9 mouse cellular contexts compared by ENCODE assay signal in genomic region chr12:3537616-3538015, GRCm38 (mm10). TPM values are rescaled to one million over a fixed set of nuclear protein-coding genes. Genes with fewer than 3 reads are reported as not detected.
A peak's percentile ranks its signal among the peaks of the same experiment; 100 is the strongest.
DNase-seq lines count a peak whose midpoint lies in the region; ATAC-seq lines count a peak whose summit lies in the region.
"Had no signal": no experiment of that assay in that cellular context is flagged by ENCODE, and none has a peak within 500 bp of the region (broad histone marks: within the 10 kb centered on the region; RNA-seq: fewer than 3 reads in every experiment).

No protein-coding gene starts in this region.

- no peaks in the 10 kb centered on the region for H3K9me3 ChIP-seq in hindbrain, embryonic 14.5 days (ENCODE audit: control insufficient read depth, low read length)
- no peaks in the 10 kb centered on the region for H3K9me3 ChIP-seq in hindbrain, embryonic 12.5 days (replicated peaks)
- peaks cover 5% of the 10 kb centered on the region; the same call in 1 of the 2 replicates for H3K9me3 ChIP-seq in embryonic facial prominence, embryonic 13.5 days

- no peaks in the 10 kb centered on the region for H3K36me3 ChIP-seq in hindbrain, embryonic 14.5 days (replicated peaks; ENCODE audit: control insufficient read depth, insufficient read depth)
- H3K36me3 ChIP-seq in hindbrain, embryonic 12.5 days = no peaks in the 10 kb centered on the region
- H3K36me3 ChIP-seq in embryonic facial prominence, embryonic 13.5 days = no peaks in the 10 kb centered on the region

- H3K27ac ChIP-seq in hindbrain, embryonic 14.5 days = no peak overlapping the region
- no peak overlapping the region for H3K27ac ChIP-seq in hindbrain, embryonic 12.5 days
- H3K27ac ChIP-seq in embryonic facial prominence, embryonic 13.5 days = peak overlapping the region; percentile 70

- H3K27me3 ChIP-seq in hindbrain, embryonic 14.5 days (ENCODE audit: control insufficient read depth, insufficient read depth, low read length) = no peaks in the 10 kb centered on the region
- no peaks in the 10 kb centered on the region for H3K27me3 ChIP-seq in hindbrain, embryonic 12.5 days
- no peaks in the 10 kb centered on the region for H3K27me3 ChIP-seq in embryonic facial prominence, embryonic 13.5 days

- no peak overlapping the region for H3K9ac ChIP-seq in hindbrain, embryonic 14.5 days
- no peak overlapping the region for H3K9ac ChIP-seq in hindbrain, embryonic 12.5 days
- no peak overlapping the region for H3K9ac ChIP-seq in embryonic facial prominence, embryonic 13.5 days

- H3K4me2 ChIP-seq in hindbrain, embryonic 14.5 days (replicated peaks) = no peak overlapping the region
- no peak overlapping the region for H3K4me2 ChIP-seq in hindbrain, embryonic 12.5 days (replicated peaks)
- H3K4me2 ChIP-seq in embryonic facial prominence, embryonic 13.5 days = peak overlapping the region; percentile 5; the same call in 1 of the 2 replicates

- no peak overlapping the region for H3K4me3 ChIP-seq in hindbrain, embryonic 14.5 days (replicated peaks; ENCODE audit: low read length)
- H3K4me3 ChIP-seq in hindbrain, embryonic 12.5 days = no peak overlapping the region
- H3K4me3 ChIP-seq in embryonic facial prominence, embryonic 13.5 days = no peak overlapping the region
- H3K4me3 ChIP-seq: megakaryocyte, embryonic 14.5 days had no signal

- peak; percentile 25 for DNase-seq in hindbrain, embryonic 14.5 days (ENCODE audit: low spot score)
- DNase-seq in MN1 (ENCODE audit: low spot score) = peak; percentile 46
- peak; percentile 37 to 47 for DNase-seq in kidney, postnatal 4 days
- DNase-seq in layer of hippocampus, adult 9-11 months = no peak
- DNase-seq: cerebellum, adult 9-10 months had no signal

- peak; percentile 81; the same call in 1 of the 2 replicates for ATAC-seq in hindbrain, embryonic 14.5 days (ENCODE audit: low FRiP score)
- ATAC-seq in hindbrain, embryonic 12.5 days (ENCODE audit: low FRiP score) = no peak
- peak; percentile 90 for ATAC-seq in embryonic facial prominence, embryonic 13.5 days (ENCODE audit: insufficient number of reproducible peaks, insufficient read depth, low FRiP score, low TSS enrichment, low read depth)
- ATAC-seq in erythroid progenitor cell, adult 5-6 weeks (replicated peaks; ENCODE audit: low FRiP score, poor library complexity, severe bottlenecking) = no peak

- WGBS in hindbrain, embryonic 14.5 days = 65% methylated on average over 3 of the region's 3 CpGs
- WGBS in hindbrain, embryonic 12.5 days = 82% methylated on average over 3 of the region's 3 CpGs
- WGBS in embryonic facial prominence, embryonic 13.5 days = 33% methylated on average over 3 of the region's 3 CpGs

- no peaks in the 10 kb centered on the region for H3K4me1 ChIP-seq in hindbrain, embryonic 14.5 days (replicated peaks; ENCODE audit: control insufficient read depth, insufficient read depth, low read length)
- no peaks in the 10 kb centered on the region for H3K4me1 ChIP-seq in hindbrain, embryonic 12.5 days
- peaks cover 12% of the 10 kb centered on the region for H3K4me1 ChIP-seq in embryonic facial prominence, embryonic 13.5 days

RNA-seq across cellular contexts. Expression of gene Dtnb, which starts 34.6 kb away (rescaled TPM):
- 53.0 and 58.4 TPM in 2 replicates for polyA plus RNA-seq in hindbrain, embryonic 14.5 days (2014; fragmentation: Nextera tagmentation; extraction: Ambion mirVana)
- polyA plus RNA-seq in hindbrain, embryonic 12.5 days (2016; fragmentation: Nextera tagmentation; extraction: Ambion mirVana) = 42.4 and 44.3 TPM in 2 replicates
- 45.3 and 49.6 TPM in 2 replicates for polyA plus RNA-seq in embryonic facial prominence, embryonic 13.5 days (2015; fragmentation: Nextera tagmentation; extraction: Ambion mirVana)
- 56.2 and 72.1 TPM in 2 replicates for total RNA-seq in erythroid progenitor cell, adult 5-6 weeks (2015; ENCODE audit: low replicate concordance)
- total RNA-seq in erythroid progenitor cell, adult 5-6 weeks (2017; ENCODE audit: low replicate concordance) = 54.9 and 101 TPM in 2 replicates

Comparison
In these comparisons a context has a peak if more than half of its experiments do, and no peak if none do; other contexts are left out.
1. ATAC-seq: peak in hindbrain, embryonic 14.5 days (single experiment) and embryonic facial prominence, embryonic 13.5 days (single experiment); none in hindbrain, embryonic 12.5 days (single experiment) and erythroid progenitor cell, adult 5-6 weeks (single experiment).